Mouse (Mus musculus): ENCODE data around the gene Zfp740.

The Zfp740 gene

GRCm38 (mm10) chr15:102230408-102231321 lies 27.6 kb downstream of the Zfp740 start:
- DNase-seq (ENCODE audit: low spot score), result no peak

- no peak for DNase-seq (ENCODE audit: low spot score)
These were observed 28.7 kb downstream of the Zfp740 start, which contains the start of gene Itgb7 for GRCm38 (mm10) chr15:102231748-102232147. Gene Itgb7, minus strand, starts transcription at chr15:102231944.

GRCm38 (mm10) chr15:102232764-102233163 lies 29.7 kb downstream of the Zfp740 start:
- no peak for DNase-seq (ENCODE audit: low spot score)

GRCm38 (mm10) chr15:102233896-102234295 lies 30.8 kb downstream of the Zfp740 start:
- no peak for DNase-seq (ENCODE audit: low spot score)

- DNase-seq (ENCODE audit: low spot score), result no peak
These were observed 32.5 kb downstream of the Zfp740 start for GRCm38 (mm10) chr15:102235371-102236027.

DNA sequence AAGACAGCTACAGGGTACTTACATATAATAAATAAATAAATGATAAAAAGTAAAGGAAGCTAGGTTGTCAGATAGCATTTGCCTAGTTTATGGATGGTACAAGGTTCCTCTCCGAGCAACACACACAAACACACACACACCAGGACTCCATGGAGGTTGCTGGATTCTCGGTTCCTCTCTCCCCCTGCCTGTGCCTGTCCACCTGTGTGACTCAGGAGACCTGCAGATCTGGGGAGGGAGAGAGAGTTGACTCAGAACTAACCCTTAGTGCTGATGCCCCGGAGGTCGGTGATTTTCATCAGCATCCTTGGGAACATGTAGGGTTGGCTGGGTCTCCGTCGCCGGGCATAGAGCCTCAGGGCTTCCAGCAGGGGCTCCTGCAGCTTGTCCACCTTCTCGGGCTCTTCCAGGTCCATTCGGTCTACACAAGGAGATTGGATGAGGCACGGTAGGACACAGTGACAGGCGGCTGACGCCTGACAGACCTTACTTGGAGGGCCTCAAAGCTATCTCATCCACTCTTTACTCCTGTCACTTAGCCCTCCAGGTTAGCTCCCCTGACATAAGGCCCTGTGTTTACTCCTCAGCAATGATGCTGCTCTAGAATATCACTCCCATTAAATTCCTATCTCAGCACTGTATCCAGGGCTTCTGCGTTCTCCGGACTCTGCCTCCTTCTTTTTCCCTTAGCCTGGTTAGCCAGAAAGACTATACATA lies 35.7 kb downstream of the Zfp740 start:
- no peak for DNase-seq (ENCODE audit: low spot score)

- DNase-seq (ENCODE audit: low spot score), result peak; percentile 56
These were observed 36.2 kb downstream of the Zfp740 start for GRCm38 (mm10) chr15:102239260-102239590.

DNA sequence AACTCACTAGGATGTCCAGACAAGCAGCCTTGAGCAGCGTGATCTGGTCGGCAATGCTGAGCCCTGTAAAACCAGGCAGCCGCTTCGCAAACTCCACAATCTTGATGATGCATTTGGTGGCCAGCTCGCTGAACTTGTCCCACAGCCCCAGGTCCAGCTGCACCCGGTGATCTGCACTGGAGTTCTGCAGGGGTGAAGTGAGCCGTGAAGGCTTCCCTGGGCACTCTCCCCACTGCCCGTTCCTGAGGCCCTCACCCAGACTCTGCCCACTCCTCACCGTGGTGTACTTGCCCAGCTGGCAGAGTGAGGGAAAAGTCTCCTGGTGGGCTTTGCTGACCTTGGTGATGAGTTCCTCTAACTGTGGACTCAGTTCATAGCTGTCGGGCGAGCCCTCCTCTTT lies 36.8 kb downstream of the Zfp740 start:
- no peak for DNase-seq (ENCODE audit: low spot score)

- DNase-seq (ENCODE audit: low spot score), result no peak
These were observed 37.6 kb downstream of the Zfp740 start for GRCm38 (mm10) chr15:102240607-102241006.

DNA sequence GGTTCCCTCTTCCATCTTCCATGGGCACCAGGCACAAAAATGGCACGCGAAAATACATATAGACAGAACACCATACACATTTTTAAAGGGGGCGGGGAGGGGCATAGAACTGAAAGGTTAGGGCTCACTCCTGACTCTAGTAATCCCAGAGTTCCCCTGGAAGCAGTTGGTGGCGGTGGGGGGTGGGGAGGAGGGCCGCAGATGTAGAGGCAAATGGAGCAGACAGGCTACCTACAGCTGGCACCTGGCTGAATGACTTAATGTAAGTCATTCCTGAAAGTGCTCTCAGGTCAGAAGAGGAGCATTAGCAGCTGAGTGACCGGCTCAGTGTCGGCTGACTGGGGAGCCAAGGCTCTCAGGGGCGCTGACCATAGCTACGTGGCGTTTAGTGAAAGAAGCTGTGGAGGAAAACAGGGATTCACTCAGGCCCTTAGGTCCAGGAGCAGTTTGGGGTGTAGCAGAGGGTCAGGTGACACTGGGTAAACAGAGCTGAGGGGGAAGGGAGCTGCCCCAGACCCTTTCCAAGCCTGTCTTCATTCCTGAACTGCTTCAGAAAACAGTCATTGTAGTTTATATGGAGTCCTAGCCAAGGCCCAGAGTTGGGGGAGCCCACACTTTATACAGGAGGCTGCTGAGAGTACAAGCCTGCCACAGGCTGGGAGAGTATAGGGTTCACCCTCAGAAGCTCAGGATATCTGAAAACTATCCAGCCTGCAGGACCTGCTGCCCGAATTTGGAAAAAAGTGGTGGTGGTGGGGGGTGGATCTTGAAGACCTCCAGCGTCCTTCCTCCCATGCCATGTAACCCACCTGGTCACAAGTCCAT lies 39.6 kb downstream of the Zfp740 start:
- no peak for DNase-seq (ENCODE audit: low spot score)

DNA sequence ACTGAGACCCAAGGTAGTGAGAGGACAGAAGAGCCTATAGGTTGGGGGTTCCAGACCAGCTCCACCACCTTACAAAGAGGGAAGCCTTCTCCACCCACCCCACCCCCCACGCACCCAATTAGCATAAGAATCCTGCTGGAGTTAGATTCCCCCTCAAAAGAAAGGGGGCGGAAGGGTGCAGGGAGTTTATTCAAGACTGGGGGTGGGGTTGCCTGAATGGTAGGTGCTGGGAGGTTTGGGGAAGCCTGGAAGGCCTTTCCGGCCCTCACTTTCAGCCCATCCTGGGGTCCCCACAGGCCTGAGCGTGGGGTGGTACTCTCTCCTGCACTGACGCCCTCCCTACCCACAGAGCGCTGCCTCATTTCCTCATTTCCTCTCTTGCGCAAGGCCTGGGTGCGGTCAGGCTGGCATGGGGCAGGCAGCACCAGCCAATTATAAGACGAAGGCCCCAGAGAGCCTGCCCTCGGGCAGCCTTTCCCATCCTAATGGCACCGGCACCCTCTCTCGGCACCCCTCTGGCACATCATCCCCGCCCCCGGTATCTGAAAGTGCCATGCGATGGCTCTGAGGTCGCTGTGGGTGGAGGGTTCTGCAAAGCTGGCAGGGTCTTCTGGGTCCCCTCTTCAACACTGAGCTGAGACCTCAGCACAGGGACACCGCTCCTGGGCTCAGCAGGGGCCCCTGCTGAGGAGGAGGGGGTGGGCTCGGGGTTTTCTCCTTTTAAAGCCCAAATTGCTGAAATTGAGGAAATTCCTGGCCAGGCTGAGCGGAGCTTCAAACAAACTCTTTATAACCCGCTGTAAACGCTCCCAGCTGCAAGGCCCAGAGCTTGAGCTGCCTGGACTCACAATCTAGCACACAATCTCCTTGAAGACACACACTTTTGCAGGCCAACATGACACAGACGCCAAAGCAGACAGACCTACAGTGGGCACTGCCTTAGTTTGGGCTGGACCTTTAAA lies 40.5 kb downstream of the Zfp740 start:
- no peak for DNase-seq (ENCODE audit: low spot score)

GRCm38 (mm10) chr15:102244306-102245191 lies 41.5 kb downstream of the Zfp740 start:
- DNase-seq (ENCODE audit: low spot score), result no peak

DNA sequence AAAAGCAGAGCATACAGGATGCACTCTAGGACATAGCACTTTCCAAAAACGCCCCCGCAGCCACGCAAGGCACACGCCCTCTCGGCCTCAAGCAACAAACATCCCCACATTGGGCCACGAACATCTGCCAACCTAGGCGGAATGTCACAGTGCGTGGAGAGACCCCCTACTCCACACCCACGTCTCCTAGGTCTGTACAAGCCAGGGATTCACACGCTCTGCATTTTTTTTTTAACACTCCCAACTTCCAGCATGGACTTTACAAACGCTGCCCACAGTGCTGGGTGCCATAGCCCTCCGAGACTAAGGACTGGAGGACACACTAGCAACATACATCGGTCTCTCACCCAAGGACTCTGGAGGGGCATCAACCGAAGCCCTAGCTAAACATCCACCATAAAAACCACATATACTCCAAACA lies 42.4 kb downstream of the Zfp740 start:
- DNase-seq (ENCODE audit: low spot score), result no peak

- peak; percentile 29 for DNase-seq (ENCODE audit: low spot score)
These were observed 43.1 kb downstream of the Zfp740 start for GRCm38 (mm10) chr15:102245891-102246741.

GRCm38 (mm10) chr15:102246866-102247251 lies 43.8 kb downstream of the Zfp740 start:
- DNase-seq (ENCODE audit: low spot score), result peak; percentile 35

DNA sequence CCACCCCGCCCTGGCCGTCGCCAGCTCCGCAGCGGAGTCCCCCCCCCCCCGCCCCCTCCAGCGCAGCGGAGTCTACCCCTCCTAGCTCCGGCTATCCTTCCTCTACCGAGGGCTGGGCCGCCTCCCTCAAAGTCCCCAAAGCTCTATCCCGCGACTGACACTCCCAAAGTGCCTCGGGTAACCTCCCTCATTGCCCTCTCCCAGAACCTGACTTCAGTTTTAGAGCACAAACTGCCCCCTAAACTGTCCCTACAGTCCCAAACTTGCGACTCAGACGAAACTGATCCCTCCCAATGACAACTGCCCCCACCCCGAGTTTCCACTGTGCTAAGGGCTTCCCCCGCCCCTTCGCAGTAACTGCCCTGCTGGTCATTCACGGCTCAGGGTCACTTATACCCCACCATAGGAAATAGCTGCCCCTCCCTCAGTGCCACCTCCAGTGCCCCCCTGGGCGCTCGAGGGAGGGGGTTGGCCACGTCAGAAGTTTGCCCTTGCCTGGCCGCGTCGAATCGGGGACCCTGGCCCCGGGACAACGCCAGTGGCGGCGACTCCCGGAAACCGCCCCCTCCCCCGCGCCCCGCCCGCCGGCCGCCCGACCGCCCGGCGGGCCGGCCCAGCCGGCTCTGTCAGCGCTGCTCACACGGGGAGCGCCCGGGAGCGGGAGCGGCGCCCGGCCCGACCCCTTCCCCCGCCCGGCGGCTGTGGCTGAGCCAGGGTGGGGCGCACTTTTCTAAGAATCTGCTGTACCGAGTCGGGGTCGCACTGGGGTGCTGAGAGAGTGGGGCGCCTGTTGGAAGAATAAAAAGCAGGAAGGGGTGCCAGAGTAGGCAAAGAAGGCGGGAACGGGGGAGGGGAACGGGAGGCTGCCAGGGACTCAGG lies 44.4 kb downstream of the Zfp740 start:
- no peak for DNase-seq (ENCODE audit: low spot score)

DNA sequence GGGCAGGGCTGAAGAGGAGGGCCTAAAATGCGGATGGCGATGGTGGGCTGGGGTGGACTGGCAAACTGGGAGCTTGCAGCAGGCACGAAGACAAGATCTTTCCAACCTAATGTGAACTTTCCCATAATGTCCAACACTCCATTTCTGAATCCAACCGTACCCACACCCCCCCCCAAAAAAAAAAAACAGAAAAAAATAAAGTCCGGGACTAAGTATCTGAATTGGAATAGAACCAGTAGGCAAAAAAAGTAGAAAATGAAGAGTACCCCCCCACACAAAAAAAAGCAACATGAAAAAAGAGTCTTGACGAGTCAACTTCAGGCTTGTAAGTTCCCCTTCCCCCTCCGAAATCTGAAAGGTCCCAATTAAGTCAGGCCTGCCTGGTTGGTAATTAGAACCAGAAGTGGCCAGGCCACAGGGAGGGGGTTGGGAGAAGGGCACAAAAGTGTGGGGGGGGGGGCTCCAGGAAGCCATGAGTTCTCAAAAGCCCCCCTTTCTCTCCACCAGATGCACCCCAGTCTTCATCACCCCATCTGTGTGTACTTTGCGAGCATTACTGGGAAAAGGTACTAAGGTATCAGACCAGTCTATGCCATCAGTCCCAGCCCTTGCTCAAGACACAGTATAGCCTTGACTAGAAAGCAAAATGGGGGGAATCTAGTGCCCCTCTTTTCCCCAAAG lies 45.2 kb downstream of the Zfp740 start:
- DNase-seq (ENCODE audit: low spot score), result no peak
